Mouse (Mus musculus): Measurements from ENCODE around the gene 4930451I11Rik. TPM values are rescaled to one million over a fixed set of nuclear protein-coding genes. Genes with fewer than 3 reads are reported as not detected.

4930451I11Rik gene
- total and polyA plus RNA-seq, 2 experiments from 2014 or later: 1.1 TPM; not detected in 1

GRCm38 (mm10) chr7:126781661-126782370 lies 49.6 kb downstream of the 4930451I11Rik start:
- no peaks in the 10 kb centered on the region for H3K9me3 ChIP-seq (ENCODE audit: low read length)
- TF ChIP-seq CTCF (IDR thresholded peaks at IDR 0.05): no peak
- H3K9ac ChIP-seq (replicated peaks; ENCODE audit: low read length, poor library complexity, severe bottlenecking): no peak overlapping the region
- WGBS: 39% methylated on average over 11 of the region's 11 CpGs
- peaks cover 13% of the 10 kb centered on the region for H3K4me1 ChIP-seq (ENCODE audit: insufficient read depth, low read length)
- no peak for DNase-seq (ENCODE audit: low spot score)
- H3K27ac ChIP-seq (ENCODE audit: low read depth, low read length): no peak overlapping the region
- no peaks in the 10 kb centered on the region for H3K27me3 ChIP-seq (ENCODE audit: insufficient read depth, low read length)
- H3K4me3 ChIP-seq (ENCODE audit: low read depth, low read length): no peak overlapping the region; the same call in 1 of the 2 replicates
- no peak for ATAC-seq (ENCODE audit: low FRiP score)
- H3K4me2 ChIP-seq (ENCODE audit: low read depth, low read length, poor library complexity, severe bottlenecking): no peak overlapping the region
- H3K36me3 ChIP-seq (ENCODE audit: insufficient read depth, low read length): peaks cover 23% of the 10 kb centered on the region

GRCm38 (mm10) chr7:126780971-126781635 lies 50.3 kb downstream of the 4930451I11Rik start, which contains the start of gene Tbx6:
Gene Tbx6, plus strand, starts transcription at chr7:126781483.
- Histone ChIP-seq H3K9me3 (ENCODE audit: low read length) (no peaks in the 10 kb centered on the region), H3K36me3 (ENCODE audit: insufficient read depth, low read length) (peaks cover 18% of the 10 kb centered on the region), H3K4me3 (ENCODE audit: low read depth, low read length) (peak within 1 kb of the TSS; percentile 41), H3K9ac (replicated peaks; ENCODE audit: low read length, poor library complexity, severe bottlenecking) (peak within 1 kb of the TSS; percentile 66), H3K27ac (ENCODE audit: low read depth, low read length) (peak within 1 kb of the TSS; percentile 85), H3K4me2 (ENCODE audit: low read depth, low read length, poor library complexity, severe bottlenecking) (peak within 1 kb of the TSS; percentile 93), H3K4me1 (ENCODE audit: insufficient read depth, low read length) (peaks cover 13% of the 10 kb centered on the region), H3K27me3 (ENCODE audit: insufficient read depth, low read length) (no peaks in the 10 kb centered on the region)
- WGBS: 7% methylated on average over 22 of the region's 22 CpGs
- DNase-seq (ENCODE audit: low spot score): no peak
- TF ChIP-seq CTCF (IDR thresholded peaks at IDR 0.05): no peak
- ATAC-seq (ENCODE audit: low FRiP score): no peak; the same call in 1 of the 2 replicates

Other genes starting within 250 kb of the 4930451I11Rik start
Only the 30 nearest of the 32 such genes appear.
- not detected in 2 replicates for gene Il27, start 236.7 kb downstream of the 4930451I11Rik start, total RNA-seq (2014; rRNA removed)
- gene Il27, start 236.7 kb downstream of the 4930451I11Rik start, polyA plus RNA-seq (2015; fragmentation: Nextera tagmentation; extraction: Ambion mirVana): not detected in 2 replicates
- gene Nupr1, start 200.8 kb downstream of the 4930451I11Rik start, total RNA-seq (2014; rRNA removed): 5.7 and 9.9 TPM in 2 replicates
- gene Nupr1, start 200.8 kb downstream of the 4930451I11Rik start, polyA plus RNA-seq (2015; fragmentation: Nextera tagmentation; extraction: Ambion mirVana): 16.9 and 21.4 TPM in 2 replicates
- 44.4 and 46.6 TPM in 2 replicates for gene Sgf29, start 182.3 kb downstream of the 4930451I11Rik start, total RNA-seq (2014; rRNA removed)
- gene Sgf29, start 182.3 kb downstream of the 4930451I11Rik start, polyA plus RNA-seq (2015; fragmentation: Nextera tagmentation; extraction: Ambion mirVana): 48.0 and 56.0 TPM in 2 replicates
- gene Sult1a1, start 155.2 kb downstream of the 4930451I11Rik start, total RNA-seq (2014; rRNA removed): 18.4 and 21.1 TPM in 2 replicates
- gene Sult1a1, start 155.2 kb downstream of the 4930451I11Rik start, polyA plus RNA-seq (2015; fragmentation: Nextera tagmentation; extraction: Ambion mirVana): 17.5 and 18.8 TPM in 2 replicates
- gene Bola2, start 136.2 kb downstream of the 4930451I11Rik start, total RNA-seq (2014; rRNA removed): 50.2 and 160 TPM in 2 replicates
- 143 and 146 TPM in 2 replicates for gene Bola2, start 136.2 kb downstream of the 4930451I11Rik start, polyA plus RNA-seq (2015; fragmentation: Nextera tagmentation; extraction: Ambion mirVana)
- 21.7 and 25.0 TPM in 2 replicates for gene Slx1b, start 135.9 kb downstream of the 4930451I11Rik start, total RNA-seq (2014; rRNA removed)
- 10.9 and 11.1 TPM in 2 replicates for gene Slx1b, start 135.9 kb downstream of the 4930451I11Rik start, polyA plus RNA-seq (2015; fragmentation: Nextera tagmentation; extraction: Ambion mirVana)
- 87.1 and 98.9 TPM in 2 replicates for gene Coro1a, start 123.9 kb downstream of the 4930451I11Rik start, total RNA-seq (2014; rRNA removed)
- 93.4 and 105 TPM in 2 replicates for gene Coro1a, start 123.9 kb downstream of the 4930451I11Rik start, polyA plus RNA-seq (2015; fragmentation: Nextera tagmentation; extraction: Ambion mirVana)
- gene Mapk3, start 72.0 kb downstream of the 4930451I11Rik start, total RNA-seq (2014; rRNA removed): 121 and 145 TPM in 2 replicates
- gene Mapk3, start 72.0 kb downstream of the 4930451I11Rik start, polyA plus RNA-seq (2015; fragmentation: Nextera tagmentation; extraction: Ambion mirVana): 120 and 125 TPM in 2 replicates
- 0.66 TPM in 1 of 2 replicates, not detected in the other for gene Gdpd3, start 65.3 kb downstream of the 4930451I11Rik start, total RNA-seq (2014; rRNA removed)
- 1.3 TPM in 2 replicates for gene Gdpd3, start 65.3 kb downstream of the 4930451I11Rik start, polyA plus RNA-seq (2015; fragmentation: Nextera tagmentation; extraction: Ambion mirVana)
- gene Ypel3, start 54.7 kb downstream of the 4930451I11Rik start, total RNA-seq (2014; rRNA removed): 196 and 209 TPM in 2 replicates
- 219 and 235 TPM in 2 replicates for gene Ypel3, start 54.7 kb downstream of the 4930451I11Rik start, polyA plus RNA-seq (2015; fragmentation: Nextera tagmentation; extraction: Ambion mirVana)
- gene Tbx6, start 50.2 kb downstream of the 4930451I11Rik start, total RNA-seq (2014; rRNA removed): 0.16 and 1.1 TPM in 2 replicates
- gene Tbx6, start 50.2 kb downstream of the 4930451I11Rik start, polyA plus RNA-seq (2015; fragmentation: Nextera tagmentation; extraction: Ambion mirVana): 0.21 and 0.38 TPM in 2 replicates
- gene Ppp4c, start 39.1 kb downstream of the 4930451I11Rik start, total RNA-seq (2014; rRNA removed): 107 and 137 TPM in 2 replicates
- gene Ppp4c, start 39.1 kb downstream of the 4930451I11Rik start, polyA plus RNA-seq (2015; fragmentation: Nextera tagmentation; extraction: Ambion mirVana): 127 and 135 TPM in 2 replicates
- gene Fam57b, start 34.0 kb downstream of the 4930451I11Rik start, total RNA-seq (2014; rRNA removed): 52.5 and 60.2 TPM in 2 replicates
- gene Fam57b, start 34.0 kb downstream of the 4930451I11Rik start, polyA plus RNA-seq (2015; fragmentation: Nextera tagmentation; extraction: Ambion mirVana): 56.3 and 57.1 TPM in 2 replicates
- gene Doc2a, start 15.8 kb upstream of the 4930451I11Rik start, total RNA-seq (2014; rRNA removed): 53.8 and 64.1 TPM in 2 replicates
- gene Doc2a, start 15.8 kb upstream of the 4930451I11Rik start, polyA plus RNA-seq (2015; fragmentation: Nextera tagmentation; extraction: Ambion mirVana): 36.3 and 41.2 TPM in 2 replicates
- 6.6 and 10.0 TPM in 2 replicates for gene Hirip3, start 30.3 kb upstream of the 4930451I11Rik start, total RNA-seq (2014; rRNA removed)
- gene Hirip3, start 30.3 kb upstream of the 4930451I11Rik start, polyA plus RNA-seq (2015; fragmentation: Nextera tagmentation; extraction: Ambion mirVana): 12.2 and 16.3 TPM in 2 replicates
- gene Ino80e, start 30.7 kb upstream of the 4930451I11Rik start, total RNA-seq (2014; rRNA removed): 55.0 and 60.3 TPM in 2 replicates
- gene Ino80e, start 30.7 kb upstream of the 4930451I11Rik start, polyA plus RNA-seq (2015; fragmentation: Nextera tagmentation; extraction: Ambion mirVana): 87.8 and 93.5 TPM in 2 replicates
- gene Taok2, start 53.1 kb upstream of the 4930451I11Rik start, total RNA-seq (2014; rRNA removed): 143 and 160 TPM in 2 replicates
- gene Taok2, start 53.1 kb upstream of the 4930451I11Rik start, polyA plus RNA-seq (2015; fragmentation: Nextera tagmentation; extraction: Ambion mirVana): 45.3 and 47.3 TPM in 2 replicates
- gene Tmem219, start 91.3 kb upstream of the 4930451I11Rik start, total RNA-seq (2014; rRNA removed): 22.8 and 24.7 TPM in 2 replicates
- gene Tmem219, start 91.3 kb upstream of the 4930451I11Rik start, polyA plus RNA-seq (2015; fragmentation: Nextera tagmentation; extraction: Ambion mirVana): 36.4 and 38.2 TPM in 2 replicates
- gene Kctd13, start 97.2 kb upstream of the 4930451I11Rik start, total RNA-seq (2014; rRNA removed): 129 and 150 TPM in 2 replicates
- 166 and 167 TPM in 2 replicates for gene Kctd13, start 97.2 kb upstream of the 4930451I11Rik start, polyA plus RNA-seq (2015; fragmentation: Nextera tagmentation; extraction: Ambion mirVana)
- 32.3 and 44.5 TPM in 2 replicates for gene Asphd1, start 117.9 kb upstream of the 4930451I11Rik start, total RNA-seq (2014; rRNA removed)
- gene Asphd1, start 117.9 kb upstream of the 4930451I11Rik start, polyA plus RNA-seq (2015; fragmentation: Nextera tagmentation; extraction: Ambion mirVana): 16.2 and 17.6 TPM in 2 replicates
- gene Sez6l2, start 118.9 kb upstream of the 4930451I11Rik start, total RNA-seq (2014; rRNA removed): 235 and 283 TPM in 2 replicates
- 66.2 and 72.8 TPM in 2 replicates for gene Sez6l2, start 118.9 kb upstream of the 4930451I11Rik start, polyA plus RNA-seq (2015; fragmentation: Nextera tagmentation; extraction: Ambion mirVana)
- 193 and 244 TPM in 2 replicates for gene Cdipt, start 144.3 kb upstream of the 4930451I11Rik start, total RNA-seq (2014; rRNA removed)
- gene Cdipt, start 144.3 kb upstream of the 4930451I11Rik start, polyA plus RNA-seq (2015; fragmentation: Nextera tagmentation; extraction: Ambion mirVana): 142 and 157 TPM in 2 replicates
- gene Cdiptos, start 144.5 kb upstream of the 4930451I11Rik start, total RNA-seq (2014; rRNA removed): not detected in 2 replicates
- gene Cdiptos, start 144.5 kb upstream of the 4930451I11Rik start, polyA plus RNA-seq (2015; fragmentation: Nextera tagmentation; extraction: Ambion mirVana): 0.72 and 0.79 TPM in 2 replicates
- gene Mvp, start 183.0 kb upstream of the 4930451I11Rik start, total RNA-seq (2014; rRNA removed): 4.2 and 7.2 TPM in 2 replicates
- 3.9 and 4.4 TPM in 2 replicates for gene Mvp, start 183.0 kb upstream of the 4930451I11Rik start, polyA plus RNA-seq (2015; fragmentation: Nextera tagmentation; extraction: Ambion mirVana)
- 2.4 TPM in 1 of 2 replicates, not detected in the other for gene Pagr1b, start 184.8 kb upstream of the 4930451I11Rik start, total RNA-seq (2014; rRNA removed)
- 0.66 TPM in 1 of 2 replicates, not detected in the other for gene Pagr1b, start 184.8 kb upstream of the 4930451I11Rik start, polyA plus RNA-seq (2015; fragmentation: Nextera tagmentation; extraction: Ambion mirVana)
- 5.3 TPM in 1 of 2 replicates, not detected in the other for gene Pagr1a, start 185.7 kb upstream of the 4930451I11Rik start, total RNA-seq (2014; rRNA removed)
- gene Pagr1a, start 185.7 kb upstream of the 4930451I11Rik start, polyA plus RNA-seq (2015; fragmentation: Nextera tagmentation; extraction: Ambion mirVana): 33.1 and 41.1 TPM in 2 replicates
- 52.3 and 55.5 TPM in 2 replicates for gene Gm42742, start 189.5 kb upstream of the 4930451I11Rik start, total RNA-seq (2014; rRNA removed)
- 45.3 and 55.5 TPM in 2 replicates for gene Gm42742, start 189.5 kb upstream of the 4930451I11Rik start, polyA plus RNA-seq (2015; fragmentation: Nextera tagmentation; extraction: Ambion mirVana)
- gene Prrt2, start 189.6 kb upstream of the 4930451I11Rik start, total RNA-seq (2014; rRNA removed): 102 and 155 TPM in 2 replicates
- 109 and 124 TPM in 2 replicates for gene Prrt2, start 189.6 kb upstream of the 4930451I11Rik start, polyA plus RNA-seq (2015; fragmentation: Nextera tagmentation; extraction: Ambion mirVana)
- 223 and 245 TPM in 2 replicates for gene Maz, start 195.4 kb upstream of the 4930451I11Rik start, total RNA-seq (2014; rRNA removed)
- 68.3 and 68.6 TPM in 2 replicates for gene Maz, start 195.4 kb upstream of the 4930451I11Rik start, polyA plus RNA-seq (2015; fragmentation: Nextera tagmentation; extraction: Ambion mirVana)
- 2.9 and 4.2 TPM in 2 replicates for gene Kif22, start 210.8 kb upstream of the 4930451I11Rik start, total RNA-seq (2014; rRNA removed)
- gene Kif22, start 210.8 kb upstream of the 4930451I11Rik start, polyA plus RNA-seq (2015; fragmentation: Nextera tagmentation; extraction: Ambion mirVana): 11.3 and 11.5 TPM in 2 replicates

Data from midbrain, postnatal 0 days (tissue).